Mouse (Mus musculus) liver, embryonic 14.5 days (tissue): Measurements from ENCODE around the gene Ankrd55. TPM values are rescaled to one million over a fixed set of nuclear protein-coding genes. Genes with fewer than 3 reads are reported as not detected.

Experiments
- ATAC-seq: fragments of 200-750 bp; cut with Nextera tagmentation; 2 replicates; pipeline ENCODE4 v1.8.0; 2017; ENCODE audit warnings: moderate number of reproducible peaks, mild to moderate bottlenecking, moderate library complexity; ENCODE audit not compliant: insufficient read depth
- DNase-seq, 3 experiments: peaks; one replicate each; pipeline ENCODE4 v3.0.0-alpha.2; 2012 to 2013; ENCODE audit warnings: low read depth in 3 of 3, low spot score in 3 of 3
- H3K27ac ChIP-seq: fragments of 300-500 bp; sonication (generic); 2 replicates; pipeline ENCODE4 v1.5.1; 2014; ENCODE audit warnings: moderate library complexity, mild to moderate bottlenecking, control low read depth, inconsistent platforms
- H3K27me3 ChIP-seq: fragments of 300-500 bp; sonication (generic); 2 replicates; pipeline ENCODE4 v1.6.1; 2014; ENCODE audit warnings: mild to moderate bottlenecking, low read length, moderate library complexity; ENCODE audit not compliant: control insufficient read depth, insufficient read depth
- H3K36me3 ChIP-seq: fragments of 300-500 bp; sonication (generic); replicated peaks from 2 replicates; pipeline ENCODE4 v1.6.1; 2014; ENCODE audit warnings: low read depth; ENCODE audit not compliant: control insufficient read depth, insufficient read depth
- H3K4me1 ChIP-seq, 2 experiments: fragments of 200-500 bp in 1 of 2; fragments of 300-500 bp in 1 of 2; sonication (generic) in 1 of 2; replicated peaks; 2 replicates each; pipeline ENCODE4 v1.6.1; 2012 to 2014; ENCODE audit warnings: antibody characterized with exemption in 1 of 2, inconsistent platforms in 1 of 2, low read length in 1 of 2; ENCODE audit not compliant: control insufficient read depth in 2 of 2, insufficient read depth in 2 of 2
- H3K4me2 ChIP-seq: fragments of 300-500 bp; sonication (generic); 2 replicates; pipeline ENCODE4 v1.6.1; 2014; ENCODE audit warnings: low read depth, mild to moderate bottlenecking, control low read depth, moderate library complexity
- H3K4me3 ChIP-seq, 2 experiments: fragments of 200-500 bp in 1 of 2; fragments of 300-500 bp in 1 of 2; sonication (generic) in 1 of 2; 2 replicates each; pipeline ENCODE4 v1.5.1; 2012 to 2014; ENCODE audit warnings: low read depth in 2 of 2, low read length in 2 of 2, mild to moderate bottlenecking in 2 of 2, control low read depth in 1 of 2, inconsistent platforms in 1 of 2, moderate library complexity in 1 of 2; ENCODE audit not compliant: insufficient read depth in 1 of 2
- H3K9ac ChIP-seq: fragments of 300-500 bp; sonication (generic); replicated peaks from 2 replicates; pipeline ENCODE4 v1.6.1; 2014; ENCODE audit warnings: mild to moderate bottlenecking, control low read depth, moderate library complexity
- H3K9me3 ChIP-seq: fragments of 300-500 bp; sonication (generic); 2 replicates; pipeline ENCODE4 v1.6.1; 2016; ENCODE audit warnings: low read length, mixed read lengths; ENCODE audit not compliant: control insufficient read depth
- CTCF ChIP-seq: IDR thresholded peaks from 2 replicates; pipeline ENCODE4 v1.5.1; 2016; ENCODE audit warnings: antibody characterized with exemption, low read depth, control low read depth
- EP300 ChIP-seq: IDR thresholded peaks from 2 replicates; pipeline ENCODE4 v1.6.1; 2016; ENCODE audit warnings: antibody characterized with exemption, low read depth
- WGBS: fragments of 180-500 bp; shearing (Covaris S2); extraction: QIAGEN DNeasy Blood & Tissue Kit; methylation state at CpG from one replicate; pipeline ENCODE4 v1.1.7; 2014; ENCODE audit not compliant: insufficient replicate concordance; 5-methylcytosine and 5-hydroxymethylcytosine counted together
- polyA plus RNA-seq, 2 experiments: library from polyadenylated mRNA; depleted of rRNA in 1 of 2; stranded (reverse) in 1 of 2; unstranded in 1 of 2; fragments of >200 nt; fragmentation: Nextera tagmentation in 1 of 2; extraction: Ambion mirVana in 1 of 2; gene quantifications; 2 replicates each; pipeline versions ENCODE4 v1.2.1 to v1.2.3; 2012 to 2014

Ankrd55 gene
- polyA plus RNA-seq, 2 experiments, result 0.10 to 0.13 TPM

DNA sequence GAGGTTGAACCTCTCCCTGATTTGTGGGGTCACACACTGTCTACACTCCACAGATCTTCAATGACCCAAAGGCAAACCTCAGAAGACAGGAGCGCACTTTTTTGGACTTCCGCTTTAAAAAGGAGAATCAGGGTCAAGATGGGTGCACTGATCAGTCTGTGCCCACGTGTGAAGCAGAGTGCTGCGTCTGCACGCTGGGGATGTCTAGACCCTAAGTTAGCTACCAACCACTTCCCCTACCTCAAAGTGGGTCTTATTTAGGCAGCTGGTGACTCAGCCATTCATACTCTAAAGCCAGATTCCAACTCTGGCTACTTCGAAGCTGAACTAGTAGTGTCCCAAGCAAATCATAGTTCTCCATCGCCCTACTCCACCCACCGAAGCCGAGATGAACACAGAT is 48.9 kb downstream of the Ankrd55 start:
- ATAC-seq (no peak), DNase-seq (no peak)
- Histone ChIP-seq H3K36me3 (no peaks in the 10 kb centered on the region), H3K27me3 (no peaks in the 10 kb centered on the region), H3K4me2 (no peak overlapping the region), H3K4me3 (no peak overlapping the region), H3K4me1 (no peaks in the 10 kb centered on the region), H3K9ac (no peak overlapping the region), H3K9me3 (no peaks in the 10 kb centered on the region), H3K27ac (no peak overlapping the region)
- WGBS, result 68% methylated on average over 9 of the region's 9 CpGs
- TF ChIP-seq CTCF, result no peak
- TF ChIP-seq EP300, result no peak

- 72% methylated on average over 8 of the region's 8 CpGs for WGBS
- Histone ChIP-seq H3K36me3 (no peaks in the 10 kb centered on the region), H3K9ac (no peak overlapping the region), H3K9me3 (no peaks in the 10 kb centered on the region), H3K4me3 (no peak overlapping the region), H3K27ac (no peak overlapping the region), H3K4me1 (peaks cover 0 to 5% of the 10 kb centered on the region in 2 experiments; a peak in 2 of 4 replicates), H3K27me3 (no peaks in the 10 kb centered on the region), H3K4me2 (no peak overlapping the region)
- ATAC-seq (no peak), DNase-seq (no peak)
- no peak for TF ChIP-seq EP300
Measured at GRCm38 (mm10) chr13:112340205-112340604, 52.0 kb downstream of the Ankrd55 start.

GRCm38 (mm10) chr13:112340761-112341160 is 52.5 kb downstream of the Ankrd55 start:
- ATAC-seq, result no peak
- TF ChIP-seq EP300, result no peak
- no peak for TF ChIP-seq CTCF
- 61% methylated on average over 6 of the region's 6 CpGs for whole genome bisulfite sequencing

GRCm38 (mm10) chr13:112342971-112343627 is 54.8 kb downstream of the Ankrd55 start:
- Histone ChIP-seq H3K27me3 (no peaks in the 10 kb centered on the region), H3K4me1 (peaks cover 0 to 5% of the 10 kb centered on the region in 2 experiments; a peak in 2 of 4 replicates), H3K4me2 (no peak overlapping the region), H3K9ac (no peak overlapping the region), H3K9me3 (no peaks in the 10 kb centered on the region), H3K27ac (no peak overlapping the region), H3K4me3 (no peak overlapping the region), H3K36me3 (no peaks in the 10 kb centered on the region)
- ATAC-seq, result no peak
- 41% methylated on average over 5 of the region's 5 CpGs for WGBS
- no peak for DNase-seq
- no peak for TF ChIP-seq EP300
- no peak for TF ChIP-seq CTCF

More at GRCm38 (mm10) chr13:112340761-112341160, 52.5 kb downstream of the Ankrd55 start:
- Histone ChIP-seq H3K9me3 (no peaks in the 10 kb centered on the region), H3K4me3 (no peak overlapping the region), H3K36me3 (no peaks in the 10 kb centered on the region), H3K9ac (no peak overlapping the region), H3K27ac (no peak overlapping the region), H3K27me3 (no peaks in the 10 kb centered on the region), H3K4me2 (no peak overlapping the region), H3K4me1 (peaks cover 0 to 5% of the 10 kb centered on the region in 2 experiments; a peak in 2 of 4 replicates)
- DNase-seq, result no peak

GRCm38 (mm10) chr13:112343628-112344009 is 55.4 kb downstream of the Ankrd55 start:
- Histone ChIP-seq H3K9me3 (no peaks in the 10 kb centered on the region), H3K4me2 (no peak overlapping the region), H3K9ac (no peak overlapping the region), H3K27ac (no peak overlapping the region), H3K27me3 (no peaks in the 10 kb centered on the region), H3K4me3 (no peak overlapping the region), H3K36me3 (no peaks in the 10 kb centered on the region), H3K4me1 (peaks cover 0 to 5% of the 10 kb centered on the region in 2 experiments; a peak in 2 of 4 replicates)
- no peak for DNase-seq
- ATAC-seq, result no peak
- WGBS, result 69% methylated on average over 5 of the region's 5 CpGs
- no peak for TF ChIP-seq EP300
- TF ChIP-seq CTCF, result no peak
